Mouse (Mus musculus): ENCODE measurements at regions not wholly inside any gene's neighbourhood (a gene's known extent, or its start where the extent isn't known, plus 50 kb on each side); places are given as distances from the start of the nearest gene placed in this dataset.

DNA sequence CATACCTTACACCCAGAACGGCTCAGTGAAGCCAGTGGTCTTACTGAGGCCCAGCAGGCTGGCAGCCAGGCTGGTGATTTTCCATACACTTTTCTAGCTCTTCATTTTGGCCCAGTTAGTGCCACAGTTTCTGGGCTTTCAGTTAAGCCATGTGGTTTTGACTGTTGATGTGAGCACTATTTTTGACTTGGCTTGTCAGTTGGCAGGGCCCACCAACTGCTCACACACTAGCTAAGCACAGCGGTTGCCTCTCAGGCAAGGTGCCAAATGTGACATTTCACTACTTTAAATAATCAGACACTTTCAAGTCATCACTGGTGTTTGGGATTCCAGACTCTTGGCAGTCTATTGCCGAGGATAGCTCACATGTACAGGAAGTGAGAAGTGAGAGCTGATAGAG is 399.0 kb upstream of the Chrm2 start:
- no peaks in the 10 kb centered on the region for H3K79me2 ChIP-seq (ENCODE audit: control insufficient read depth, insufficient read depth, low read length, poor library complexity)
- no peaks in the 10 kb centered on the region for H3K4me1 ChIP-seq (ENCODE audit: control insufficient read depth in 1 of 2, insufficient read depth in 2 of 2, low read length in 2 of 2)
- H3K9ac ChIP-seq (ENCODE audit: control insufficient read depth, low read depth, low read length, poor library complexity, severe bottlenecking) = no peak overlapping the region
- TF ChIP-seq NELFE (IDR thresholded peaks at IDR 0.05; ENCODE audit: low read depth, low read length) (no peak), MEF2A (IDR thresholded peaks at IDR 0.05; ENCODE audit: extremely low read depth, insufficient replicate concordance, low read depth, low read length, poor library complexity, severe bottlenecking) (no peak), RAD21 (IDR thresholded peaks at IDR 0.05; ENCODE audit: low read depth, low read length) (no peak)
- H3K27ac ChIP-seq (ENCODE audit: control insufficient read depth, low read depth, low read length) = no peak overlapping the region
- no peaks in the 10 kb centered on the region for H3K36me3 ChIP-seq (ENCODE audit: control insufficient read depth in 1 of 2, insufficient read depth in 2 of 2, low read length in 2 of 2)
- H3K4me3 ChIP-seq (ENCODE audit: control insufficient read depth in 1 of 2, insufficient read depth in 1 of 2, low read depth in 2 of 2, low read length in 2 of 2) = no peak overlapping the region
- H3K9me3 ChIP-seq (replicated peaks; ENCODE audit: insufficient read depth, low read length) = no peaks in the 10 kb centered on the region
- H3K27me3 ChIP-seq (ENCODE audit: control insufficient read depth in 1 of 2, insufficient read depth in 2 of 2, low read length in 2 of 2) = no peaks in the 10 kb centered on the region
- no peak for DNase-seq (ENCODE audit: low read depth, low spot score)

GRCm38 (mm10) chr6:35940071-35940470 is 400.4 kb upstream of the Mtpn start:
- TF ChIP-seq HCFC1 (IDR thresholded peaks at IDR 0.05; ENCODE audit: low read depth, low read length) (no peak), ZC3H11A (IDR thresholded peaks at IDR 0.05; ENCODE audit: low read depth, low read length) (no peak), MAZ (IDR thresholded peaks at IDR 0.05; ENCODE audit: low read depth, low read length) (no peak), POLR2AphosphoS2 (IDR thresholded peaks at IDR 0.05; ENCODE audit: low read length) (no peak), ZMIZ1 (IDR thresholded peaks at IDR 0.05; ENCODE audit: low read depth, low read length) (no peak)
- H3K4me1 ChIP-seq (ENCODE audit: control insufficient read depth in 1 of 2, insufficient read depth in 2 of 2, low read length in 2 of 2) = no peaks in the 10 kb centered on the region
- H3K9ac ChIP-seq (ENCODE audit: control insufficient read depth, low read depth, low read length, poor library complexity, severe bottlenecking) = no peak overlapping the region
- no peak overlapping the region for H3K27ac ChIP-seq (ENCODE audit: control insufficient read depth, low read depth, low read length)
- no peaks in the 10 kb centered on the region for H3K9me3 ChIP-seq (replicated peaks; ENCODE audit: insufficient read depth, low read length)
- H3K36me3 ChIP-seq (ENCODE audit: control insufficient read depth in 1 of 2, insufficient read depth in 2 of 2, low read length in 2 of 2) = no peaks in the 10 kb centered on the region
- H3K79me2 ChIP-seq (ENCODE audit: control insufficient read depth, insufficient read depth, low read length, poor library complexity) = no peaks in the 10 kb centered on the region
- no peak overlapping the region for H3K4me3 ChIP-seq (ENCODE audit: control insufficient read depth in 1 of 2, insufficient read depth in 1 of 2, low read depth in 2 of 2, low read length in 2 of 2)
- H3K27me3 ChIP-seq (ENCODE audit: control insufficient read depth in 1 of 2, insufficient read depth in 2 of 2, low read length in 2 of 2) = no peaks in the 10 kb centered on the region
- DNase-seq (ENCODE audit: low read depth, low spot score) = no peak

GRCm38 (mm10) chr6:35924189-35924588 is 384.5 kb upstream of the Mtpn start:
- Histone ChIP-seq H3K9me3 (replicated peaks; ENCODE audit: insufficient read depth, low read length) (no peaks in the 10 kb centered on the region), H3K79me2 (ENCODE audit: control insufficient read depth, insufficient read depth, low read length, poor library complexity) (no peaks in the 10 kb centered on the region), H3K4me1 (ENCODE audit: control insufficient read depth in 1 of 2, insufficient read depth in 2 of 2, low read length in 2 of 2) (no peaks in the 10 kb centered on the region), H3K9ac (ENCODE audit: control insufficient read depth, low read depth, low read length, poor library complexity, severe bottlenecking) (no peak overlapping the region), H3K27me3 (ENCODE audit: control insufficient read depth in 1 of 2, insufficient read depth in 2 of 2, low read length in 2 of 2) (no peaks in the 10 kb centered on the region), H3K27ac (ENCODE audit: control insufficient read depth, low read depth, low read length) (no peak overlapping the region), H3K36me3 (ENCODE audit: control insufficient read depth in 1 of 2, insufficient read depth in 2 of 2, low read length in 2 of 2) (no peaks in the 10 kb centered on the region), H3K4me3 (ENCODE audit: control insufficient read depth in 1 of 2, insufficient read depth in 1 of 2, low read depth in 2 of 2, low read length in 2 of 2) (no peak overlapping the region)
- no peak for DNase-seq (ENCODE audit: low read depth, low spot score)
- no peak for TF ChIP-seq MYB (IDR thresholded peaks at IDR 0.05; ENCODE audit: low read depth, low read length)
- no peak for TF ChIP-seq RAD21 (IDR thresholded peaks at IDR 0.05; ENCODE audit: low read depth, low read length)
- no peak for TF ChIP-seq SIN3A (IDR thresholded peaks at IDR 0.05; ENCODE audit: low read length)
- no peak for TF ChIP-seq SMC3 (IDR thresholded peaks at IDR 0.05; ENCODE audit: low read depth, low read length)
- TF ChIP-seq UBTF (IDR thresholded peaks at IDR 0.05; ENCODE audit: borderline replicate concordance, insufficient read depth, low read depth, low read length) = no peak
- TF ChIP-seq HCFC1 (IDR thresholded peaks at IDR 0.05; ENCODE audit: low read depth, low read length) = no peak
- no peak for TF ChIP-seq MEF2A (IDR thresholded peaks at IDR 0.05; ENCODE audit: extremely low read depth, insufficient replicate concordance, low read depth, low read length, poor library complexity, severe bottlenecking)
- TF ChIP-seq ZMIZ1 (IDR thresholded peaks at IDR 0.05; ENCODE audit: low read depth, low read length) = no peak
- TF ChIP-seq MXI1 (IDR thresholded peaks at IDR 0.05; ENCODE audit: low read depth, low read length) = no peak
- no peak for TF ChIP-seq RCOR1 (IDR thresholded peaks at IDR 0.05; ENCODE audit: low read depth, low read length)
- no peak for TF ChIP-seq ELF1 (IDR thresholded peaks at IDR 0.05; ENCODE audit: low read depth, low read length)
- TF ChIP-seq TAL1 (IDR thresholded peaks at IDR 0.05; ENCODE audit: low read length) = no peak
- TF ChIP-seq POLR2AphosphoS5 (IDR thresholded peaks at IDR 0.05; ENCODE audit: borderline replicate concordance, low read depth, low read length) = no peak
- no peak for TF ChIP-seq ETS1 (IDR thresholded peaks at IDR 0.05; ENCODE audit: low read depth, low read length)
- TF ChIP-seq POLR2AphosphoS2 (IDR thresholded peaks at IDR 0.05; ENCODE audit: low read length) = no peak
- no peak for TF ChIP-seq TBP (IDR thresholded peaks at IDR 0.05; ENCODE audit: low read depth, low read length)
- TF ChIP-seq ZNF384 (IDR thresholded peaks at IDR 0.05; ENCODE audit: low read depth, low read length) = no peak
- no peak for TF ChIP-seq NELFE (IDR thresholded peaks at IDR 0.05; ENCODE audit: low read depth, low read length)
- no peak for TF ChIP-seq POLR2A (IDR thresholded peaks at IDR 0.05; ENCODE audit: control insufficient read depth in 1 of 2, insufficient read depth in 1 of 2, low read depth in 1 of 2, low read length in 2 of 2, poor library complexity in 1 of 2)

Data from MEL (cell line).